Mouse (Mus musculus) lung, embryonic 15.5 days (tissue): ENCODE data around the gene Shc2. TPM values are rescaled to one million over a fixed set of nuclear protein-coding genes. Genes with fewer than 3 reads are reported as not detected.

Source experiments
- ATAC-seq: fragments of 200-750 bp; cut with Nextera tagmentation; 2 replicates; pipeline ENCODE4 v1.8.0; 2017; ENCODE audit warnings: moderate number of reproducible peaks, borderline replicate concordance; ENCODE audit not compliant: low FRiP score, low TSS enrichment; ENCODE audit errors: extremely low read depth
- H3K27ac ChIP-seq: fragments of 300-500 bp; sonication (generic); 2 replicates; pipeline ENCODE4 v1.5.1; 2015; ENCODE audit warnings: moderate library complexity, mild to moderate bottlenecking, inconsistent platforms
- H3K27me3 ChIP-seq: fragments of 300-500 bp; sonication (generic); 2 replicates; pipeline ENCODE4 v1.6.1; 2015; ENCODE audit warnings: inconsistent platforms
- H3K36me3 ChIP-seq: fragments of 300-500 bp; sonication (generic); 2 replicates; pipeline ENCODE4 v1.6.1; 2015; ENCODE audit warnings: inconsistent platforms
- H3K4me1 ChIP-seq: fragments of 300-500 bp; sonication (generic); 2 replicates; pipeline ENCODE4 v1.6.1; 2015; ENCODE audit warnings: inconsistent platforms
- H3K4me2 ChIP-seq: fragments of 300-500 bp; sonication (generic); 2 replicates; pipeline ENCODE4 v1.6.1; 2015; ENCODE audit warnings: inconsistent platforms, mild to moderate bottlenecking, moderate library complexity
- H3K4me3 ChIP-seq: fragments of 300-500 bp; sonication (generic); 2 replicates; pipeline ENCODE4 v1.5.1; 2015; ENCODE audit warnings: mild to moderate bottlenecking, inconsistent platforms
- H3K9ac ChIP-seq: fragments of 300-500 bp; sonication (generic); 2 replicates; pipeline ENCODE4 v1.6.1; 2015; ENCODE audit warnings: inconsistent platforms
- H3K9me3 ChIP-seq: fragments of 300-500 bp; sonication (generic); 2 replicates; pipeline ENCODE4 v1.6.1; 2016; ENCODE audit warnings: inconsistent platforms
- WGBS: fragments of 180-500 bp; shearing (Covaris S2); methylation state at CpG from one replicate; pipeline ENCODE4 v1.1.7; 2015; 5-methylcytosine and 5-hydroxymethylcytosine counted together
- polyA plus RNA-seq: library from polyadenylated mRNA; unstranded; fragments of >200 nt; fragmentation: Nextera tagmentation; extraction: Ambion mirVana; gene quantifications from 2 replicates; pipeline ENCODE4 v1.2.1, GENCODE M21; 2015

Gene Shc2
- polyA plus RNA-seq, 1 experiment from 2014 or later = 6.2 TPM

DNA sequence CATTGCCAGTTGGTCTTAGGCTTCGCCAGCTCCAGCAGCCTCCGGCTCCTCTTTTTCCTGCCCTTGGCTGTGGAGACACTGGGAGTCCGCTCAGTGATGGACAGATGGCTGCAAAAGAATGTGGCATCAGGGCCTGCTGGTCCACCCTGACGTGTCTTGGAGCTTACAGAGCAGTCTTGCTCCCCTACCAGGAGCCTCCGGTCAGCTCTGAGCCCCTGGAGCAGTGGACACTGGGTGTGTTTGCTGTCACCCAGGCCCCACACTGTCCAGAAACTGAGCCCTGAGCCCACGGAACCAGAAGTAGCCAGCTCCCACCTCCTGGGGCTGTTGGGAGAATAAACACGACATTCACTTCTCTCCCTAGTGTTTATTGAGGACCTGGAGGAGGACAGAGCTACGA is 51.5 kb downstream of the Shc2 start:
- no peak overlapping the region for H3K9ac ChIP-seq
- H3K4me3 ChIP-seq = no peak overlapping the region
- H3K27me3 ChIP-seq = no peaks in the 10 kb centered on the region
- no peak overlapping the region for H3K27ac ChIP-seq
- ATAC-seq = no peak
- no peaks in the 10 kb centered on the region for H3K4me1 ChIP-seq
- no peaks in the 10 kb centered on the region for H3K36me3 ChIP-seq
- 61% methylated on average over 8 of the region's 8 CpGs for WGBS
- H3K4me2 ChIP-seq = no peak overlapping the region
- H3K9me3 ChIP-seq = no peaks in the 10 kb centered on the region

GRCm38 (mm10) chr10:79585723-79586122 is 52.0 kb downstream of the Shc2 start:
- Histone ChIP-seq H3K27me3 (no peaks in the 10 kb centered on the region), H3K4me3 (no peak overlapping the region), H3K9me3 (no peaks in the 10 kb centered on the region), H3K36me3 (no peaks in the 10 kb centered on the region), H3K9ac (no peak overlapping the region), H3K4me2 (no peak overlapping the region), H3K4me1 (no peaks in the 10 kb centered on the region), H3K27ac (no peak overlapping the region)
- over 99% methylated on average over 5 of the region's 5 CpGs for WGBS
- no peak for ATAC-seq

DNA sequence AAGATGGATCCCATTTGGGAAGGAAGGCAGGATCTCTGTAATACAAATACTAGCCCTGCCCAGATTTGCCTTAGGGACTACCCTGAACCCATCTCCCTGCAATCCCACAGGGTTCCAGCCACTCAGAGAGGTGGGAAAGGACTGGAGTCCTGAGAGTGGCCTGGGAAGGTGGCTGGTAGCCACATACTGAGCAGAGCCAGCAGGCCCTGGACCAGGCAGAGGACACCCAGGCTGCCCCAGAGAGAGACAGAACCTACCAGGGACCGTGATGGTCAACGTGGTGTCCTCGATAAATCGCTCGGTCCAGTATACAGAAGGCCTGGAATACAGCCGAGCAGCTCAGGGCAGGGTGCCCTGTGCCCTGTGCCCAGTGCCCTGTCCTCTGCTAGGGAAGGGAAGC is 52.6 kb downstream of the Shc2 start:
- 84% methylated on average over 6 of the region's 6 CpGs for WGBS
- H3K27me3 ChIP-seq = no peaks in the 10 kb centered on the region
- H3K9ac ChIP-seq = no peak overlapping the region
- ATAC-seq = no peak
- H3K4me3 ChIP-seq = no peak overlapping the region
- no peaks in the 10 kb centered on the region for H3K4me1 ChIP-seq
- H3K36me3 ChIP-seq = no peaks in the 10 kb centered on the region
- H3K9me3 ChIP-seq = no peaks in the 10 kb centered on the region
- H3K4me2 ChIP-seq = no peak overlapping the region
- H3K27ac ChIP-seq = no peak overlapping the region

- H3K4me3 ChIP-seq = no peak overlapping the region
- H3K27me3 ChIP-seq = no peaks in the 10 kb centered on the region; the same call in 1 of the 2 replicates
- no peak for ATAC-seq
- no peak overlapping the region for H3K4me2 ChIP-seq
- no peaks in the 10 kb centered on the region for H3K9me3 ChIP-seq
- no peaks in the 10 kb centered on the region for H3K36me3 ChIP-seq
- no peak overlapping the region for H3K27ac ChIP-seq
- WGBS = 68% methylated on average over 9 of the region's 9 CpGs
- H3K9ac ChIP-seq = no peak overlapping the region
- H3K4me1 ChIP-seq = no peaks in the 10 kb centered on the region
Measured at GRCm38 (mm10) chr10:79584426-79584825, 53.3 kb downstream of the Shc2 start.

DNA sequence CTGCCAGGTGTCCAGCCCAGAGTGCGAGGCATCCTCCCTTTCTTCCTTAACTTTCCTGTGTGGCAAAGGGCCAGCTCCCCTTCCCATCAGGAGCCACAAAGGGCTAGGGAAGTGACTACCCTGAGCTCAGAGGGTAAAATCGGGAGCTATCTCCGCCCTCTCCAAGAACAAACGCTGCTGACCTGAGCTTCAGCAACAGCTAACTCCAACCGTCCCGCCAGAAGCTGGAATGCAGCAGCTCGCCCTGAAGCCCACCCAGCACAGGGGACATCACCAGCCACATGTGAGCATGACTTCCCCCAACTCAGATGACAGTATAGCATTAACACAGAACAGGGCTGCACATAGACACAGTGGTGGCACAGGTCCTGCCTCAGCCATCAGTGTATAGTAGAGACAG is 53.7 kb downstream of the Shc2 start:
- Histone ChIP-seq H3K36me3 (no peaks in the 10 kb centered on the region), H3K4me3 (no peak overlapping the region), H3K4me1 (no peaks in the 10 kb centered on the region), H3K9me3 (no peaks in the 10 kb centered on the region), H3K9ac (no peak overlapping the region), H3K4me2 (no peak overlapping the region), H3K27ac (no peak overlapping the region), H3K27me3 (no peaks in the 10 kb centered on the region; the same call in 1 of the 2 replicates)
- 43% methylated on average over 7 of the region's 7 CpGs for WGBS
- ATAC-seq = no peak

DNA sequence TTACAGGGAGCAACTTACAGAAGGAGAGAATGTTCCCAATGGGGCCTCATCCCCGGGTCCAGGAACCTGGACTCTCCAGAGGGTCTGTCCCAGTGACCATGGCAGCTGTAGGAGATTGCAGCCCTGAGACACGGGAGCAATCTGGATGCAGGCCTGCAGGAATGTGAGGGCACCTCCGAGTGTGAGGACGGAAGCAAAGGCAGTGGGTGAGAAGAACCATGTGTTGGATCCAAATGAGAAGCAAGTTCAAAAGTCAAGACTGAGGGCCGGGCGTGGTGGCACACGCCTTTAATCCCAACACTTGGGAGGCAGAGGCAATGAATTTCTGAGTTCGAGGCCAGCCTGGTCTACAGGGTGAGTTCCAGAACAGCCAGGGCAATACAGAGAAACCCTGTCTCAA is 56.2 kb downstream of the Shc2 start:
- H3K9ac ChIP-seq = no peak overlapping the region
- H3K4me3 ChIP-seq = no peak overlapping the region
- H3K36me3 ChIP-seq = no peaks in the 10 kb centered on the region
- WGBS = 83% methylated on average over 8 of the region's 8 CpGs
- no peak overlapping the region for H3K27ac ChIP-seq
- H3K27me3 ChIP-seq = no peaks in the 10 kb centered on the region; the same call in 1 of the 2 replicates
- no peaks in the 10 kb centered on the region for H3K4me1 ChIP-seq
- ATAC-seq = no peak
- no peak overlapping the region for H3K4me2 ChIP-seq
- H3K9me3 ChIP-seq = no peaks in the 10 kb centered on the region

DNA sequence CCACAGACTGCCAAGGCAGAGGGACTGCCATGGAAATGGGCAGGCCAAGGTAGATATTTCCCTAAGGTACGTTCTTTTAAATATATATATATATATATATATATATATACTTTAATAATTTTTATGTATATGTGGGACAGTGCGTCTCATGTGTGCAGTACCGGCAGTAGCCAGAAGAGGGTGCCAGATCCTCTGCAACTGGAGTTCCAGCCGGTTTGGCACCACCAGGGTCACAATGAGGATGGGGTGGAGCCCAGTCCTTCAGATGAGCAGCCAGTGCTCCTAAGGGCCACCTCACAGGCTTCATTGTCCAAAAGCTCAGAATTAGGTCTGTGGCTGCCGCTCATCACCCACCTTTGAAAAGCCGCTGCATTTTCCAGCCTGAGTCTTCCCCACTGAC is 56.9 kb downstream of the Shc2 start:
- Histone ChIP-seq H3K27me3 (no peaks in the 10 kb centered on the region; the same call in 1 of the 2 replicates), H3K4me2 (no peak overlapping the region), H3K9ac (no peak overlapping the region), H3K9me3 (no peaks in the 10 kb centered on the region), H3K27ac (no peak overlapping the region), H3K4me1 (no peaks in the 10 kb centered on the region), H3K4me3 (no peak overlapping the region), H3K36me3 (no peaks in the 10 kb centered on the region)
- 39% methylated on average over 6 of the region's 6 CpGs for WGBS
- no peak for ATAC-seq

GRCm38 (mm10) chr10:79580356-79580755 is 57.4 kb downstream of the Shc2 start:
- no peak overlapping the region for H3K9ac ChIP-seq
- H3K27me3 ChIP-seq = no peaks in the 10 kb centered on the region; the same call in 1 of the 2 replicates
- no peak overlapping the region for H3K27ac ChIP-seq
- no peak overlapping the region for H3K4me3 ChIP-seq
- 65% methylated on average over 7 of the region's 7 CpGs for WGBS
- no peak for ATAC-seq
- no peaks in the 10 kb centered on the region for H3K36me3 ChIP-seq
- H3K9me3 ChIP-seq = no peaks in the 10 kb centered on the region
- H3K4me1 ChIP-seq = no peaks in the 10 kb centered on the region
- no peak overlapping the region for H3K4me2 ChIP-seq

DNA sequence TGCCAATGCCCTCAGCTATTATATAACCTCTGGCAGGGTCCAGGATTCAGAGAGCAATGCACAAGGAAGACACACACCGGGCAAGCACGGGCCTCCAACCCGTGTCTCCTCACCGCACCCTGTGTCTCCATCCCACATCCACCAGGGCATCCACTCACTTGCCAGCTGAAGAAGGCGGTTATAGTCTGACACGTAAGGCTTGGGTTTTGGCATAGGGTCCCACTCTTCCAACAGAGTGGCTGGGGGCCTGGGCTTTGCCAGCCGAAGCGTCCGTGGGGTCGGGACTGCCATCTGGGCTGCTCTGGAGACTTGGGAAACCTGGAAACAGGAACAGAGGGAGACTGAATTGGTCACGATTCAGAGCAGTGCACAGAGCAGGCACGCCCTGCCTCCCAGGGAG is 57.9 kb downstream of the Shc2 start:
- Histone ChIP-seq H3K9ac (no peak overlapping the region), H3K27me3 (no peaks in the 10 kb centered on the region; the same call in 1 of the 2 replicates), H3K27ac (no peak overlapping the region), H3K4me1 (no peaks in the 10 kb centered on the region), H3K9me3 (no peaks in the 10 kb centered on the region), H3K4me3 (no peak overlapping the region), H3K4me2 (no peak overlapping the region), H3K36me3 (no peaks in the 10 kb centered on the region)
- ATAC-seq = no peak
- 78% methylated on average over 12 of the region's 12 CpGs for WGBS

DNA sequence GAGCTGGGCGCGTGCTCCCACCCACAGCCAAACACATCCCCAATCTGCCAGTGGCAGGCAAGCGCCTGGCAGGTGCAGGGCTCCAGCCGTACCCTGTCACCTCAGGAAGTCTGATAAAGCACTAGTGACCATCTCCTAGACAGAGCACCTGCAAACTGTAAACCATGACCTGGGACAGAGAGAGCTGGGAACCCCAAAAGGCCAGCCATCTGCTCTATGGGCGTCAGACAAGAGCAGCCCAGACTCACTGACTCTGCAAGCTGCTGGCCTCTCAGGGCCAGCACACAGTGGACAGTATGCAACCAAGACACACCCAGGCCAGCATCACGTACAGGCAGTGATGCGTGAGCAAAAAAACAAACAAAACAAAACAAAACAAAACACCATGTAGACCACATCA is 58.8 kb downstream of the Shc2 start:
- Histone ChIP-seq H3K27me3 (no peaks in the 10 kb centered on the region; the same call in 1 of the 2 replicates), H3K9me3 (no peaks in the 10 kb centered on the region), H3K4me3 (no peak overlapping the region), H3K36me3 (no peaks in the 10 kb centered on the region), H3K4me1 (no peaks in the 10 kb centered on the region), H3K27ac (no peak overlapping the region), H3K4me2 (no peak overlapping the region), H3K9ac (no peak overlapping the region)
- 63% methylated on average over 7 of the region's 7 CpGs for WGBS
- no peak for ATAC-seq

GRCm38 (mm10) chr10:79578276-79578675 is 59.4 kb downstream of the Shc2 start:
- Histone ChIP-seq H3K27me3 (no peaks in the 10 kb centered on the region; the same call in 1 of the 2 replicates), H3K36me3 (no peaks in the 10 kb centered on the region), H3K4me2 (no peak overlapping the region), H3K9me3 (no peaks in the 10 kb centered on the region), H3K4me3 (no peak overlapping the region), H3K9ac (no peak overlapping the region), H3K4me1 (no peaks in the 10 kb centered on the region), H3K27ac (no peak overlapping the region)
- no peak for ATAC-seq
- 66% methylated on average over 9 of the region's 9 CpGs for WGBS

DNA sequence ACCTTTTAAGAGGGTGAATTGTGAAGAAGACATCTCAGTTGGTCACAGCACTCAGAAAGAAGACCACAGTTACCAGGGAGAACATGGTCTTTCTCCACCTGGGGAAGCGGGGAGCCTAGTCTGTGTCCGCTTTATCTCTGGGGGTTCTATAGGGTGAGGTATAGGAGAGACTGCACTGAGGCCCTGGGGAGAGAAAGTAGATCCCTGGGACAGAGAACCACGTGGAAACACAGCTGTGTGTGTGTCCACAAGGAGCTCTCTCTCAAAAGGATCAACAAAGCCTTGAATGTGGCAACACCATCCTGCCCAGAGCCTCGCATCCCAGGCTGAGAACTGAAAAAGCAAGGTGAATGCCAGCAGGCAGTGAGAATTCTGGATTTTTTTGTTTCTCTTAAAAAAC is 60.3 kb downstream of the Shc2 start:
- Histone ChIP-seq H3K9ac (no peak overlapping the region), H3K9me3 (no peaks in the 10 kb centered on the region), H3K27me3 (no peaks in the 10 kb centered on the region; the same call in 1 of the 2 replicates), H3K4me3 (no peak overlapping the region), H3K4me1 (no peaks in the 10 kb centered on the region), H3K27ac (no peak overlapping the region), H3K4me2 (no peak overlapping the region), H3K36me3 (no peaks in the 10 kb centered on the region)
- ATAC-seq = no peak
- WGBS = 56% methylated on average over 4 of the region's 4 CpGs

GRCm38 (mm10) chr10:79575754-79576153 is 62.0 kb downstream of the Shc2 start:
- Histone ChIP-seq H3K27ac (no peak overlapping the region), H3K9me3 (no peaks in the 10 kb centered on the region), H3K9ac (no peak overlapping the region), H3K27me3 (no peaks in the 10 kb centered on the region; the same call in 1 of the 2 replicates), H3K4me1 (no peaks in the 10 kb centered on the region), H3K36me3 (no peaks in the 10 kb centered on the region), H3K4me3 (no peak overlapping the region), H3K4me2 (no peak overlapping the region)
- 61% methylated on average over 6 of the region's 6 CpGs for WGBS
- no peak for ATAC-seq
